Mouse (Mus musculus) gastrocnemius, postnatal 25 days (tissue): ENCODE measurements around the gene Fv1. TPM values are rescaled to one million over a fixed set of nuclear protein-coding genes. Genes with fewer than 3 reads are reported as not detected.
A peak's percentile ranks its signal among the peaks of the same experiment; 100 is the strongest.

ENCODE experiments used
- DNase-seq: peaks from one replicate; pipeline ENCODE4 v3.0.0; 2022
- total RNA-seq, 2 experiments: library from RNA; stranded (reverse); gene quantifications; 1 replicate in 1 of 2; 2 replicates in 1 of 2; pipeline ENCODE4 v1.2.3; 2021

Gene Fv1
- total RNA-seq, 2 experiments from 2014 or later: 4.7 to 5.5 TPM

GRCm38 (mm10) chr4:147886158-147886557 is 17.4 kb downstream of the Fv1 start:
- DNase-seq: no peak

- no peak for DNase-seq
Observed at GRCm38 (mm10) chr4:147887277-147887676, 18.5 kb downstream of the Fv1 start.

GRCm38 (mm10) chr4:147888237-147888636 is 19.5 kb downstream of the Fv1 start:
- DNase-seq: no peak

- no peak for DNase-seq
Observed at GRCm38 (mm10) chr4:147890341-147890740, 21.6 kb downstream of the Fv1 start.

GRCm38 (mm10) chr4:147895815-147896330 is 27.1 kb downstream of the Fv1 start:
- no peak for DNase-seq

- DNase-seq: no peak
Observed at GRCm38 (mm10) chr4:147896411-147896810, 27.6 kb downstream of the Fv1 start.

- peak; percentile 65 for DNase-seq
Observed at GRCm38 (mm10) chr4:147897348-147897747, 28.6 kb downstream of the Fv1 start.

GRCm38 (mm10) chr4:147900452-147900851 is 31.7 kb downstream of the Fv1 start:
- peak; percentile 48 for DNase-seq

- DNase-seq: no peak
Observed at GRCm38 (mm10) chr4:147902906-147903500, 34.2 kb downstream of the Fv1 start.

GRCm38 (mm10) chr4:147903601-147904000 is 34.8 kb downstream of the Fv1 start:
- no peak for DNase-seq

GRCm38 (mm10) chr4:147904313-147905089 is 35.7 kb downstream of the Fv1 start, which contains the start of gene Mfn2:
Gene Mfn2, minus strand, starts transcription at chr4:147904704.
- peak; percentile 89 for DNase-seq

- peak; percentile 14 for DNase-seq
Observed at GRCm38 (mm10) chr4:147905090-147905659, 36.4 kb downstream of the Fv1 start.

GRCm38 (mm10) chr4:147906230-147906629 is 37.5 kb downstream of the Fv1 start:
- peak; percentile 41 for DNase-seq

- no peak for DNase-seq
Observed at GRCm38 (mm10) chr4:147909486-147909885, 40.7 kb downstream of the Fv1 start.

- DNase-seq: no peak
Observed at GRCm38 (mm10) chr4:147918459-147919121, 49.8 kb downstream of the Fv1 start.

Other genes with a start within 250 kb of the Fv1 start
- gene Zfp979, start 226.5 kb upstream of the Fv1 start, total RNA-seq: 1 to 10 TPM; 1.2 to 1.7 TPM
- not detected for gene Zfp534, start 166.4 kb upstream of the Fv1 start, total RNA-seq
- gene Zfp984, start 59.2 kb upstream of the Fv1 start, total RNA-seq: under 1 TPM; 0.84 to 0.99 TPM
- gene Zfp933, start 20.6 kb upstream of the Fv1 start, total RNA-seq: 1 to 10 TPM; 8.1 to 8.2 TPM
- gene Miip, start 163 bp upstream of the Fv1 start, total RNA-seq: 1 to 10 TPM; 4.3 to 4.4 TPM
- 100 to 1,000 TPM; 346 to 413 TPM for gene Mfn2, start 35.7 kb downstream of the Fv1 start, total RNA-seq
- gene Plod1, start 67.8 kb downstream of the Fv1 start, total RNA-seq: 10 to 100 TPM; 25.2 to 28.9 TPM
- gene 2510039O18Rik, start 71.9 kb downstream of the Fv1 start, total RNA-seq: 10 to 100 TPM; 19.1 to 20.0 TPM
- gene Nppb, start 116.8 kb downstream of the Fv1 start, total RNA-seq: not detected
- gene Nppa, start 131.7 kb downstream of the Fv1 start, total RNA-seq: not detected
- gene Clcn6, start 169.8 kb downstream of the Fv1 start, total RNA-seq: 1 to 10 TPM; 3.5 to 4.7 TPM
- 1 to 10 TPM; 6.8 to 9.4 TPM for gene Mthfr, start 170.1 kb downstream of the Fv1 start, total RNA-seq
- 10 to 100 TPM; 10.9 to 16.2 TPM for gene Agtrap, start 219.1 kb downstream of the Fv1 start, total RNA-seq